Mouse (Mus musculus): Measurements from ENCODE around the gene Zbed4.
"Not testable (repeated sequence)": the region's sequence is repeated elsewhere in the genome, so short reads cannot be mapped to it uniquely, and the experiment has no call there.

The Zbed4 gene

DNA sequence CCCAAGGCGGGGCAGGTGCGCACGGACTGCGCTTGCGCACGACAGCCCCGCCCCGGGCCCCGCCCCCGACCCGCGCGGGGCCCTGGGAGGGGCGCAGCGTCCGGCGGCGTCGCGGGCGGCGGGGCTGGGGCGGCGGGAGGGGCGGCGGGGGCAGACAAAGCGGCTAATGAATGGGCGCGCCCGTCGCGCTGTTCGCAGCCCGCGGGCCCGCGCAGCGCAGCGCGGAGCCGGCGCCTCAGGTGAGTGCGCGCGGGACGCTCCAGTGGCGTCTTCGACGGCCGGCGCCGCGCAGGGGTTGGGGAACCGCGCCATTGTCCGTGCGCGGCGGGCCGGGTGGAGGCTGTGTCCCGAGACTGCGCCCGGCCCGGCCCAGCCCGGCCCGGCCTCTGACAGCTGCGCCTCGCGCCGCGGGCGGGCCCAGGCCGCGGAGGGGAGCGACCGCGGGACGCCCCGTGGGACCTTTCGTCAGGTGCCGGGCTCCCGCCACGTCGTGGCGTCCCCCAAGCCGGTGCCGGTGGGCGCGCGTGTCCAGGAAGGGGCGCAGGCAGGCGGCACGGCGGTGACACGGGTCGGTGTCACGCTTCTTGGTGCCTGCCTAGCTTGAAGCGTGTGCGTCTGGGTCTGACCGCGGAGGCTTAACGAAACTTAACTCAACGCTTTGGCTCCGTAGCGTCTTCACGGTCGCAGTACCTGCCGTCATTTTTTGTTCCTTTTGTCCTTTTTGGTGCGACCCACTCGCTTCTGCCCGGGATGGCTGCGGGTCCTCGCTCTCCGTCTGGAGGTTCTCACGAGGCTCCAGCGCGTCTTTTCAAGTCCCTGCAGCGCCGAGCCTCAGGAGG lies at the start of gene Zbed4:
Zbed4 (plus strand) TSS at position 97 of the 839 bp plus-strand sequence.
- DNase-seq (ENCODE audit: low spot score in 2 of 2) = peak; percentile 53 to 54

GRCm38 (mm10) chr15:88702501-88702900 lies 49.0 kb upstream of the Zbed4 start:
- DNase-seq (ENCODE audit: low spot score in 2 of 2) = no peak

- no peak for DNase-seq (ENCODE audit: low spot score in 2 of 2)
These were observed 47.2 kb upstream of the Zbed4 start for GRCm38 (mm10) chr15:88704284-88704683.

GRCm38 (mm10) chr15:88706320-88706719 lies 45.1 kb upstream of the Zbed4 start:
- no peak for DNase-seq (ENCODE audit: low spot score in 2 of 2)

DNA sequence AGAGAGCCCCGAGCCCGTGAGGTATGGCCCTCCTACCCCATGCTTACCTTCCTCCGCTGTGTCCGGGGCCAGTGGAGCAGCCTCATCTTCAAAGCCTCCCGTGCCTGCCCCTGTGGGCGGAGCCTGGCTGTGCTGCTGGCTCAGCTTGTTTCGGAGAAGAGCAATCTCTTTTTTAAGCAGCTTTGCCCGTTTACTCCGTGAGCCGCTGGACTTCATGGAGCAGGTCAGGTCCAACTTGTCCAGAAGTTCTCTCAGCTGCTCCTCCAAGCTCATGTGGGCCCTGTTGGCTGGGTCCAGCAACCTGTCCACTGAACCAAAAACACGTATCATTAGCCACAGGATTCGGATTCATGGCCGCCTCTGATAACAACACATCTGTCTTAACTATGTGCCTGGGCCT lies 44.5 kb upstream of the Zbed4 start:
- not testable (repeated sequence) for DNase-seq (ENCODE audit: low spot score in 2 of 2)

- no peak for DNase-seq (ENCODE audit: low spot score in 2 of 2)
These were observed 43.3 kb upstream of the Zbed4 start for GRCm38 (mm10) chr15:88708204-88708603.

GRCm38 (mm10) chr15:88708657-88709511 lies 42.6 kb upstream of the Zbed4 start:
- DNase-seq (ENCODE audit: low spot score in 2 of 2) = no peak

GRCm38 (mm10) chr15:88709878-88710277 lies 41.6 kb upstream of the Zbed4 start:
- DNase-seq (ENCODE audit: low spot score in 2 of 2) = no peak

GRCm38 (mm10) chr15:88712501-88712900 lies 39.0 kb upstream of the Zbed4 start:
- no peak for DNase-seq (ENCODE audit: low spot score in 2 of 2)

GRCm38 (mm10) chr15:88714021-88714589 lies 37.4 kb upstream of the Zbed4 start:
- no peak for DNase-seq (ENCODE audit: low spot score in 2 of 2)

DNA sequence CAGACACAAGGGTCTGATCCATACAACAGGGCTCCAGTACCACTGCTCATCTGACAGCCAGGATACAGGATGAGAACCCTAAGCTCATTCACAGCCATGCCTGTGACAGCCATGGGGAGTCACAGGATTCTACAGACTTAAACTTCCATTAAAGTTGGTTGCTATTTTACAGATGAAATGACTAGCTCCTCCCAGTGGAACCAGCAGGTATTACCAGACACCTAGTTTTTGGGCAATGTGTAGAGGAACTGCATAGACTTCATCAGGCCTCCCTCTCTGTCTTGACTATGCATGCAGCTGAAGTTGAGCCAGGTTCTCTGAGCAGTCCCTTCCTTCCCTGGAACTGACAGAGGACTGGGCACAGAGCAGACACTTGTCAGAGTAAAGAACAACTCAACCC lies 35.1 kb upstream of the Zbed4 start:
- DNase-seq (ENCODE audit: low spot score in 2 of 2) = peak in 1 of 2 experiments; percentile 37

GRCm38 (mm10) chr15:88717239-88717638 lies 34.2 kb upstream of the Zbed4 start:
- DNase-seq (ENCODE audit: low spot score in 2 of 2) = no peak

GRCm38 (mm10) chr15:88723205-88723604 lies 28.3 kb upstream of the Zbed4 start:
- no peak for DNase-seq (ENCODE audit: low spot score in 2 of 2)

DNA sequence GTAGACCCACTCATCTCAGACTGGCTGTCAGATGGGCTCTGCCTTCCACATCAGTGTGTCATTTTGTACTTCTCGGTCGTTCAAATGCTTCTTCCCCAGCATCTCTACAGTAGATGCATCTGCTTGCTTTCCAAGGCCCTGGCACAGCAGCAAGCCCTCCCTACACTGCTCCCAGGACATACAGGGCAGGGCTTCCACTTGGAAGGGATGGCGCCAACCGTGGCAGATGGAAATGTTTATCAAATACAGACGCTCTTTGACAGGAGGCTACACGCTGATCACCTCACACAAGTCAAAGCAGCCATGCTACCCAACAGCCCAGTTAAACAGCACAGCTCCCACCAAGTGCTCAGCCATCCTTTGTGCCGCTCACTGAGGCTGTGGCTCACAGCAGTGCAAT lies 27.1 kb upstream of the Zbed4 start:
- DNase-seq (ENCODE audit: low spot score in 2 of 2) = no peak

GRCm38 (mm10) chr15:88725036-88725435 lies 26.4 kb upstream of the Zbed4 start:
- DNase-seq (ENCODE audit: low spot score in 2 of 2) = no peak

DNA sequence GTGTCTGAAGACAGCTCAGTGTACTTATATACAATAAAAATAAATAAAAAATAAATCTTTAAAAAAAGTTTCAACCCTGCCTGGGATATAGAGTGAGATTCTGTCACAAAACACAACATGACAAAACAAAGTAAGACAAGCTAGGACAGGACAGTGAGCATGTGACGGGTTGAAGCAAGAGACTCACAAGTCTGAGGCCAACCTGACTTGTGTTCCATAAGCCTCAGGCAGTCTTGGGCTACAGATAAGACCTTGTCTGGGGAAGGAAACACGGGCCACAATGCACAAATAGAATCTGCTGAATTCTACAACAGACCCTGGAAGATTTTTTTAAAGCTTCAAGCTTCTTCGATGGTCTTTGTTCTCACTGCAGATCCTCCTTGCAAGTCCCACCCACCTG lies 24.3 kb upstream of the Zbed4 start:
- DNase-seq (ENCODE audit: low spot score in 2 of 2) = no peak

GRCm38 (mm10) chr15:88730717-88731116 lies 20.7 kb upstream of the Zbed4 start:
- no peak for DNase-seq (ENCODE audit: low spot score in 2 of 2)

DNA sequence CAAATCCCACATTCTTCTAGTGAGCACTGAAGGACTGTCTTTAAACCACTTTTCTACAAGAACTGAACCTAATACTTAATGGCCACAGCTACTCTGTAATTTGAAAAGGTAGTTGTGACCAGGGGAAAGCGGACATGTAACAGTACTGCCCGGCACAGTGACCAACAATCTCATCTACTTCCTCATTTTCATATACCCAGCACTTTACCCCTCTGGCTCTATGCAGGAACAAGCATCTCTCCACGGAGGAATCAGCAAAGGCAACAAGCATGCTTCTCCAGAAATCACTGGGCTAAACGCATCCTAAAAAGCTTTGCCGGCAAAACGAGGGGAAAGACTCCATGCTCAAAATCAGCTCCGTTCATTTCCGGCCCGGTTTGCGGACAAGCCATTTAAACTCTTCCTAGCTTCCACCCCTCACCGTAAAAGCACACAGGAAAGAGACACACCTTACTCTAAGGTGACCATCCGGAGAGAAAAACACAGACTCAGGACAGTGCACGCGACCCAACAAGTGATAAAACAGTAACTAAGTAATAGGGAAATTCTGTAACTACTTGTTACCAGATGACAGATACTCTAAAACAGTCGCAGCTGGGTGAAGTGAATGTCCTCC lies 18.9 kb upstream of the Zbed4 start:
- DNase-seq (ENCODE audit: low spot score in 2 of 2) = no peak

- DNase-seq (ENCODE audit: low spot score in 2 of 2) = peak; percentile 70 to 75
These were observed 18.3 kb upstream of the Zbed4 start for GRCm38 (mm10) chr15:88733041-88733751.

DNA sequence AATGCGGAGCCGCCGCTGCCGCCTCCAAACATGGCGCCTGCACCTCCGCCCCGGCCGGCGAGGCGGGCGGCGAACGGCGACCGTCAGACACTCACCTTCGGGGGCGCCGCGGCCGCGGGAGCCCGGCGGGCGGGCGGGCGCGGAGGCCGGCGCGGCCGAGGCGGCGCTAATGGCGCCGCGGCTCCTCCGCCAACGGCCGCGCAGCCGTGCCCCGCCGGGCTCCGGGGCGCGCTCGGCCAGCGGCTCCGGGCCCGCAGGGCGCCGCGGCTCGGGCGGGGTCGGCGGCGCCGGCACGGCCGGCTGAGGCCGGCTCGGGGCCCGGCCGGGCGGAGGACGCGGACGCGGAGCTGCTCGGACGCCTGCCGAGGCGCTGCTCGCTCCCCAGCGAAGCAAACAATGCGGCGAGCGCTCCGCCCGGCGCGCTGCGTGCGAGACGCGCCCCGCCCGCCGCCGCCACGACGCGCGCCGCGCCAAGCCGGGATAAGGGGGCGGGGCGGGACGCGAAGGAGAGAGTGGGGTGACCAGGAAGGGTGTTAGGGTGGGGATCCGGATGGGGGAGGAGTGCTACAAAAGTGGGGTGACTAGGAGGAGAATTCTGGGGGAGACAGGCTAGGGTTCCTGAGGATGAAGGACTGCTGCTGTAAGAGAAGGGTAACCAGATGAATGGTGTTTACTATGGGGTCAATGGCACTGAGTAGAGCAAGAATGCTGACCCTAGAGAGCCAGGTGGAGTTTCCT lies 17.5 kb upstream of the Zbed4 start, which contains the start of gene Brd1:
Brd1 (minus strand) TSS at position 400 of the 738 bp plus-strand sequence.
- peak; percentile 70 to 80 for DNase-seq (ENCODE audit: low spot score in 2 of 2)
